Mouse (Mus musculus) embryonic fibroblast, embryonic 13.5 days (primary cell): Measurements from ENCODE around the gene Usp40. TPM values are rescaled to one million over a fixed set of nuclear protein-coding genes. Genes with fewer than 3 reads are reported as not detected.

Experiments
- H3K27ac ChIP-seq: 2 replicates; pipeline ENCODE4 v1.5.1; 2012; ENCODE audit warnings: low read length, control low read depth, inconsistent platforms; ENCODE audit not compliant: insufficient read depth
- H3K4me1 ChIP-seq: 2 replicates; pipeline ENCODE4 v1.6.1; 2011; ENCODE audit warnings: low read length; ENCODE audit not compliant: control insufficient read depth, insufficient read depth
- H3K4me3 ChIP-seq: 2 replicates; pipeline ENCODE4 v1.5.1; 2011; ENCODE audit warnings: mild to moderate bottlenecking, control low read depth, low read length; ENCODE audit not compliant: insufficient read depth
- CTCF ChIP-seq: IDR thresholded peaks from 2 replicates; pipeline ENCODE4 v1.5.1; 2011; ENCODE audit warnings: mild to moderate bottlenecking, control low read depth, low read length, moderate library complexity, borderline replicate concordance; ENCODE audit not compliant: insufficient read depth
- POLR2A ChIP-seq: IDR thresholded peaks from 2 replicates; pipeline ENCODE4 v1.6.1; 2011; ENCODE audit warnings: low read depth, mild to moderate bottlenecking, control low read depth, low read length, moderate library complexity
- polyA plus RNA-seq: library from polyadenylated mRNA; stranded (reverse); fragments of >200 nt; gene quantifications from 2 replicates; pipeline ENCODE4 v1.2.4, GENCODE M21; 2011; ENCODE audit warnings: low read depth; ENCODE audit not compliant: missing spikeins, insufficient read length

Usp40 gene
- polyA plus RNA-seq, 1 experiment: 44.4 TPM

GRCm38 (mm10) chr1:88007692-88008210 is 600 bp downstream of the Usp40 start:
- H3K4me3 ChIP-seq: peak overlapping the region; percentile 55
- H3K4me1 ChIP-seq: no peaks in the 10 kb centered on the region
- H3K27ac ChIP-seq: peak overlapping the region; percentile 38
- no peak for TF ChIP-seq POLR2A
- no peak for TF ChIP-seq CTCF

- TF ChIP-seq CTCF: no peak
- TF ChIP-seq POLR2A: no peak
- Histone ChIP-seq H3K4me1 (no peaks in the 10 kb centered on the region), H3K4me3 (no peak overlapping the region), H3K27ac (no peak overlapping the region)
Observed at GRCm38 (mm10) chr1:87992716-87993115, 15.6 kb downstream of the Usp40 start.

GRCm38 (mm10) chr1:87982291-87982690 is 26.1 kb downstream of the Usp40 start:
- Histone ChIP-seq H3K4me3 (no peak overlapping the region), H3K27ac (no peak overlapping the region), H3K4me1 (no peaks in the 10 kb centered on the region)
- no peak for TF ChIP-seq POLR2A
- TF ChIP-seq CTCF: no peak

- TF ChIP-seq CTCF: no peak
- TF ChIP-seq POLR2A: no peak
- no peak overlapping the region for H3K4me3 ChIP-seq
- peaks cover 3% of the 10 kb centered on the region for H3K4me1 ChIP-seq
- H3K27ac ChIP-seq: no peak overlapping the region
Observed at GRCm38 (mm10) chr1:87970381-87970780, 38.0 kb downstream of the Usp40 start.

- H3K4me3 ChIP-seq: no peak overlapping the region
- peak overlapping the region; percentile 96 for H3K27ac ChIP-seq
- TF ChIP-seq CTCF: no peak
- no peak for TF ChIP-seq POLR2A
- peaks cover 21% of the 10 kb centered on the region for H3K4me1 ChIP-seq
Observed at GRCm38 (mm10) chr1:87961459-87962167, 46.7 kb downstream of the Usp40 start.

- Histone ChIP-seq H3K4me3 (no peak overlapping the region), H3K27ac (peak overlapping the region; percentile 82), H3K4me1 (peaks cover 19% of the 10 kb centered on the region)
- no peak for TF ChIP-seq POLR2A
Observed at GRCm38 (mm10) chr1:87960752-87961151, 47.6 kb downstream of the Usp40 start.

GRCm38 (mm10) chr1:87959998-87960431 is 48.3 kb downstream of the Usp40 start:
- Histone ChIP-seq H3K27ac (peak overlapping the region; percentile 82), H3K4me1 (peaks cover 16% of the 10 kb centered on the region), H3K4me3 (no peak overlapping the region)
- TF ChIP-seq CTCF (no peak), POLR2A (no peak)

GRCm38 (mm10) chr1:87959532-87959931 is 48.8 kb downstream of the Usp40 start:
- H3K27ac ChIP-seq: peak overlapping the region; percentile 54; the same call in 1 of the 2 replicates
- TF ChIP-seq POLR2A (no peak), CTCF (no peak)
- H3K4me3 ChIP-seq: no peak overlapping the region
- peaks cover 16% of the 10 kb centered on the region for H3K4me1 ChIP-seq

- peaks cover 16% of the 10 kb centered on the region for H3K4me1 ChIP-seq
- H3K4me3 ChIP-seq: no peak overlapping the region
- no peak overlapping the region for H3K27ac ChIP-seq
- no peak for TF ChIP-seq CTCF
Observed at GRCm38 (mm10) chr1:87958931-87959330, 49.4 kb downstream of the Usp40 start.

GRCm38 (mm10) chr1:87953073-87953472 is 55.3 kb downstream of the Usp40 start:
- Histone ChIP-seq H3K4me3 (no peak overlapping the region), H3K27ac (no peak overlapping the region), H3K4me1 (no peaks in the 10 kb centered on the region)
- TF ChIP-seq POLR2A (no peak), CTCF (no peak)

GRCm38 (mm10) chr1:87951641-87952040 is 56.7 kb downstream of the Usp40 start:
- TF ChIP-seq CTCF (no peak), POLR2A (no peak)
- Histone ChIP-seq H3K4me3 (no peak overlapping the region), H3K27ac (no peak overlapping the region), H3K4me1 (no peaks in the 10 kb centered on the region)
